Mouse (Mus musculus) spleen, embryonic (tissue): ENCODE results near the gene Dnm3.

Experiments used
- CTCF ChIA-PET: fragments of 350-600 bp; sonication (Branson Sonifier 250); formaldehyde crosslinking; loops from one replicate; lab custom pipeline; 2022; lab: Charles Lee

The Dnm3 gene

DNA sequence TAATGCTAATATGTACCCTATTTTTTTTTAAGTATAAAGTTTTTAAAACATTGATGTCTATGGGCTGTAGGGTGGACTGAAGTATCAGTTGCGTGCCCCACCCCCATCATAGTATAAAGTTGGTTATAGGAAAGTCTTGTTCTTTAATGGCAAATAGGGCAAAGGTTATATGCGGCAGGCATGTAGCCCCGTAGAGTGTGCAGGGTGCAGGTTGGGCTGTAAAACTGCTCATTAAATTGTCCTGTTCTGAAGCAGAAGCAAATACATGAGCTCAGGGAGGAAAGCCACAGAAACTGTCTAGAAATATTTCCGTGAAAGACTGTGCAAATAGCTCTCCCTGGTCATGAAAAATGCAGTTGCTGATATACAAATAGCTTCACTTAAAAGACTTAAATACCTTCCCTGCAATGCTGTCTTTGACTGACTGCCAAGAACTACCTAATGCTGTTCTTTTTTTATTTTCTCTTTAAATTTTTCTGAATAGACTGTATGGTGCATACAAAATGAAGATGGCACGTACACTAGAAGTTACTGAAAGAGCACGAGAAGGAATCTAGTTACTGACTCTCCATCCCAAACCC is 440.6 kb downstream of the Dnm3 start:
- CTCF ChIA-PET, result no interaction called here

DNA sequence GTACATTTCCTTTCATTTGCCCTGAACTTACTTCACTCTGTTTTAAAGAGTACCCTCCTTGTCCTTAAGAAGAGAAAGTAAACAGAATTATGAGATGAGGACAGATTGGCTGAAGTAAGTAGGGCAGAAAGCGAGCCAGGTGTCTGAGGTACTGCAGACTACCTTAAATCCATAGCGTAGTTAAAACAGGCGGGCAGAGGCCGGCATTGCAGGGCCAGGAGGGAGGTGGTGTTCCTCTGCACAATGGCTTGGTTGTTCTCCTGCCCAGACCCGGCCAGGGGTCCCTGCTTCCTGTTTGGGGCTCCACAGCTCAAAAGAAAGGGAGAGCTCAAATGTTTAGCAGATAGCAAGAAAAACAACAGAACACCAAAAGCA is 441.4 kb downstream of the Dnm3 start:
- CTCF ChIA-PET, result no interaction called here

DNA sequence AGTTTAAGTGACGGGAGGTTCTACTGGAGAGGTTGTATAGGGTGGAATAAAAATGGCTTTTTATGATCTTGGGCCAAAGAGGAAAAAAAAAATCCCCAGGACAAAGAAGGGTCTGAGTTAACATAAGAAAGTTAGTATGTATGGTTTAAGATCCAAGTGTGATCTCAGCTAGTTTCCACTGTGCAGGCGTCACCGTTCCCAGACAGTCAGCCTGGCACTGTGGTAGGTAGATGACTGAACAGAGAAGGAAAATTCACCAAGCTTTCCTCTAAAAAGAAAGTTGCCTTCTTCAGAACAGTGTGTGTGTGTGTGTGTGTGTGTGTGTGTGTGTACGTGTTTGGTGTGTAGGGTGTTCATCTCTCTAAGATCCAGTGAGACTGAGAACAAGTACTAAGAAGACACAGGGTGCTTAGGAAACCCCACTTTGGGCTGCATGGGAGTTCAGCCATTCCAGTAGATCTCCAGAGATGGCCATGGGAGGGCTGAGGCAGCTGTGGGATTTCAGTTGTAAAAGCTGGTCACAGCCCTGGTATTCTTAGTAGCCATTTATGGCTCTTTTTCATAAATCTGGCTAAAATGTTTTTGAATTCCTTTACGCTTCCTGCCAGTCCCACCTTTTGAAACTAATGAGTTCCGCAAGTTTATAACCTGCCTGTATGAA is 441.9 kb downstream of the Dnm3 start:
- CTCF ChIA-PET, result no interaction called here

DNA sequence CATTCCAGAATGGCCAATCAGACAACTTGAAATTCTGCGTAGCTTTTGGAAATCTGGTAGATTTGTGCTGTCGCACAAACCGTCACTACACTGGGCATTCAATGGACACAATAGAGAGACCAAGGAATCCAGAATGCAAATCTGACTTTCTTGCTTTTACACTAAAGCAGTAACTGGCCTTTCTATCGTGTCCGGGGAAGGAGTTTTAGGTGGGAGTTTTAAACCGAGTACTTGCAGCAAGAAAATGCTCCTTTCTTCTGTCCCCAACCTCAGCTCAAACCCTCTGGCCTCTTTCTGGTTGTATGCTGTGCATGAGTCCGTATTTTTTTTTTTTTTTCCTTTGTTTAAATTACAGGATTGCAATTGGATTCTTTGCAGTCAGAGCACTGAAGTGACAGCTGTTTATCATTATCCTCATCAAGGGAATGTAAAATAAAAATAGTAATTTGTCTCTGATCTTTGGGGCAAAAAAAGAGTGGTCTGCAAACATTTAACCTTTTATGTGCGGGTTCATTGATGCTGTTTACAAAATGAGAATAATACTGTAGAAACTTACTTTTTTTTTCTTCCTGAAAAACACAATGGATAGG is 454.1 kb downstream of the Dnm3 start:
- CTCF ChIA-PET, result no interaction called here

DNA sequence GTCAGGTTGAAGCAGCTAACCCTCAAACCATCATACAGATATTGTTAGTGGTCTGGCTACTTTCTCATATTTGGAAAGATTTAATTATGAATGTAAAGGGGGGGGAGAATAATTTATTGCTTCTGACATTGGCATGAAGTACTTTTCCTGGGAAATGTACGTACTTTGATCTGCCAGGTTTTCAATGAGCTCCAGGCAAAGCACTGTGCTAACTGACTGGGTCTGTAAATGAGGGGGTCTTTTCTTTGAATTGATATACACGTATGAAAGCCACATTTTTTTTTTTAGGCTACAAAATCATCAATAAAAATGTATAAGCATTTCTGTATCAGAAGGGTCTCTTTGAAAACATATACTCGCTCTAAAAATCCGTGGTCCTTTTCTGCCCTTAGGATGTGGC is 457.1 kb downstream of the Dnm3 start:
- CTCF ChIA-PET, result interaction anchor here (0.5 kb wide), 1 partner anchor 18 kb away, joined by 10 read pairs; no protein-coding TSS in a partner anchor

DNA sequence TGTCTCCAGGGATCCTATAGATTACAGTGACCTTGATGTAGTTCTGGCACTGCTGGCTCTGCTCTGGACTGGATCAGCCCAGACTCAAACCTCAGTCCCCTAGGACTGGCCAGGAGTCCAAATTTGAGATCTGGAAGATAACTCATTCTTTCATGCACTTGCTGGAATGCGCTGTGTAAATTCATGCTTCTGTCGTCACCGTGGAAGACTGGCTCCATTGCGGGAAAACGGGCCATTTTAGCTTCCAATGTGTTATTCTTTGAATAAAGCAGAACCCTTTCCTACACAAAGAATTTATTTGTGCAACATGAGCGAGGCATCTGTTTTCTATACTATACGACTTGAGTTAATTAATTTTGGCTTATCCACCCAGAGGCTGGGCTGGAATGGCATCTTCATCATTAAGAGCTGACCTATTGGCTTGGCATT is 457.5 kb downstream of the Dnm3 start:
- CTCF ChIA-PET, result no interaction called here

DNA sequence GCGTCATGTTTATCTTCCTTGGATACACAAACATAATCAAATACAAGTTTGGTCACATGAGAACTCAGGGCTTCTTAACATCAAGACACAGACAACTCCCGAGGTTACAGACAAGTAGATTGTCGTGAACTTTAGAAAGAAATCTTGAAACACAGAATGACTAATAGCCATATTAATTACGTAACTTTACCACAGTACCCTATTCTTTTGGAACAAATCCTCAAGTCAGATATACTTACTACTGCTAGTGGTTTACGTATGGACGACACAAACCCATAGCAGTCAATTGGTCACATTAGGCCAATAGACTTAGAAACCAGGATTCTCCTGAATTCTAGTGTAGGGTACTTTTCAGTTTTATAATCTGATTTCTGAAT is 459.2 kb downstream of the Dnm3 start:
- CTCF ChIA-PET, result no interaction called here

DNA sequence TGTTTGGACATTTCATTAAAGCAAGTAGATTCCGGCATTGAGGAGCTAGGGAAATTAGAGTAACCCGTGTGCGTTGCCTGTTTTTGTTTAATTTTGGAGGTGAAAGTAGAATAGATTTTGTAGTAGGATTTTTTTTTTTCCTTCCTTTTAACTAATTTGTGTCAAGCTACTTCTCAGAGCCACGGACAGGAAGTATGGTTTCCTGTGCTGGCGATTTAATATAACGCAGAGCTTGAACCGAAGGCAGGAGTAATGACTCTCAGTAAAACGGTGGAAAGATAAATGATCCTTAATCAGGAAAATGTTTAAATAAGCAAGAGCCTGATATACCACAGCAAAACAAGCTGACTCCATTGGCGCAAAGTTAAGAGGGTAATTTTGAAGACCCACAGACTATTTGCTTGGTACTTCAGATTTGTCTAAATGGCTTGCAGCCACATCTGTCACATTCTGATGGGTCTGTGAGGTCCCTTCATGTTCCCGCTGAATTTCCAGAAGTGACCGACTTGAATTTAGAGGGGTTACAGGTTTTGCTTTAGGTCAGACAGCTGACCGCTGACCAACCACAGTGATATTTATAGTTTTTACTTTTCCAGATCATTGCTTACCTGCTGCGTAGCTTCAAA is 459.7 kb downstream of the Dnm3 start:
- CTCF ChIA-PET, result no interaction called here

DNA sequence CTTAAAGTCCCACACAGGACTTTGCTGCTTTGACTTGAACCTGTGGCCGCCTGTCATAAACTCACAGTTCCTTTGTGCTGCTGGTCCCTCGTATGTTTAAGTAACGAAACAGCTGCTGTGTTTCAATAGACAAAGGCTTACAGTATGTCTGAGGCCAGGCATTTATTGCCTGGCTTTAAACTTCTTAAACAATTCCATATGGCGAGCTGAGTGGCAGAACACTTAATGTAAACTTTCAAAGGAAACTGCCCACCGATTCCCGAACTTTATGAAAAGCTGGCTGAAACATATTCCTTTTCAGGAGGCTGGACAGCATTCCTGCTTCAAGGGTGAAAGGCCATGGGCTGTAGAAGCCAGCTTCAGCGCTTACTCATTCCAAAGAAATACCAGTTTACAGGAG is 460.9 kb downstream of the Dnm3 start:
- CTCF ChIA-PET, result no interaction called here

DNA sequence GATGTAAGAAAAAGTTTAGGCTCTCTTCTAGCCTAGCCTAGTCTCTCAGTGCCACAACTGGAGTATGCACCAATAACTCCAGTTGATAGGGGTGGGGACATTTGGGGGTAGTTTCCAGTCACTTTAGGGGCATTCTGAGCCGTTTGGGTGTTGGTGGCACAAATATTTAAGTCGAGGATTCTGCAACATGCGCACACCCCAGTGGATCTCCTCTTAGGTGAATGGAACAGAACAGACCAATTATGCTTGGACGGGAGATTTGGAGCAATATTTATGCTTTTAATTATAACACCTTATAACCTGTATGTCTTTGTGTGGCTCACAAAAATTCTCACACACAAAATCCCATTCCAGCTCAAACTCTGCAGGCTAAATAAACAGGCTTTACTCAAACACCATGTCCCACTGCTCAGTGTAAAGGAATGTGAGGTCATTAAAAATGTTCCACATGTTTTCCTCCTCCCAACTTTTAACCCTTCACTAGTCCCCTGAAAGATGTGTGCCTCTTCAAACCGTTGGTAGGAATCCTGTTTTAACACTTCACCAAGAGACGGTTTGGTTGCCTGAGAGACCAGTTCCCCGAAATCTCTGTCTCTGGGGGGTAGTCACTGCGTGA is 462.5 kb downstream of the Dnm3 start:
- CTCF ChIA-PET, result no interaction called here

DNA sequence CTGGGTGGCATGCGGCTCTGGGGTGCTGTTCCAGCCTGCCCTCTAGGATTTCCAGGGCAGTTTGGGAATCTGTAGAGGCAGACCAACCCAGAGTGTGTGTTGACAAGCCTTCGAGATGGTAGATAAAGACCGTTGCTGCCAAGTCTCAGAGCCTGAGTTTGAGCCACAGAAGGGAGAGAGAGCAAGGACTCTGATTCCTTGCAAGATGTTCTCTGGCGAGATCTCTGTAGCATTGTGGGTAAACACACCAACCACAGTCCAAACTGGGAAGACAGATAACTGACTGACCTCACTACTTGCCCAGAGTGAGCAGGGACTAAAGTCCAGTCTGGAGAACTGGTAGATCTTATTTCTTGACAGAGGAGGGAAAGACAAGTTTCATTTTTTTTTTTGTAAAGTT is 464.3 kb downstream of the Dnm3 start:
- CTCF ChIA-PET, result no interaction called here

DNA sequence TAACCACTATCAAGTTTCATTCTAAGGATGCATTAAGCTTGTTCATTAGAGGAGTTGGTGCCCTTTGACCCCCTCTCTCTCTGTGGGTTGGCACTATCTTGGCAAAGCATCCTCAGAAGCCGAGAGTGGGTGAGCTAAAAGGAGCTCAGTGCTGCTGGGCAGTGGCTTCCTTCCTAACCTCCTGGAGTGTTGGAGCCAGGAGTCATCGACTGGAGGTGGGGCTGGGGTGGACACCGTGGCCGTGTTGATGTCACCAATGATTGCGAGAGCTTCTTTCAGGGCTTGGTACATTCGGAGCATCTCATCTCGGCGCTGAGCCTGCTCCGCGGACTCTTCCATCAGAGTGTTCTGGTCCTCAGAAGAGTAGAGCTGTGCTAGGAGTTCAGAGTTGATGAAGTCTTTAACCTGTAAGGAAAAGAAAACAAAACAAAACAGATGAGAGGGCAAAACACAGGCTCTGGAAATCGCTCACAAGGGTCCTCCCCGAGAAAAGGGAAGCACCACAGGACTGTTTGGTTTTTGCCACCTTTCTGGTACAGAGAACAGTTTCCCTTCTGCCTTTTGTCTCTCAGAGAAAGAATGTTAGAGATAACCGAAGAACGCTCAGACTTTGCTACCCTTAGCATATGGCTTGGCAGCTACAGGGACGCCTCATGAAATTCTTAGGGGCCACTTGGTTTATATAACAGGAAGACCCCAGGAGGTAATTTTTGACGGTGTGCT is 466.1 kb downstream of the Dnm3 start:
- CTCF ChIA-PET, result no interaction called here

DNA sequence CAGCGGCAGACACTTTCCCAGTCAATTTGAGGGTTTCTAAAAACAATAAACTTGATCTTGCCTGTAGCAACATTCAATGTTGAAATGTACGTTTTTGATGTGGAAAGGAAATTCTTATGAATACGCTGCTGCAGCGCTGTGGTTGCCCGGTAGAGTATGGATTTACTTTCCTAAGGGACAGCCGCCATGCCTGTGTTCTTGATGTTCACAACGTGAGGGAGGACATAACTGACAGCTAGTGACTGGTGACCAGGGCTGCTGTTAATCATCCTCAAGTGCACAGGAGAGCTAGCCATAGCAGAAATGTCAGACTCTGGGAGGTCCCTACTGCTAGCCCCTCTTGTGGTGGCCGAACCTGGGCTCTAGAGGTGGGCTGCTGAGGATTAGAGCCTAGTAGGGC is 468.7 kb downstream of the Dnm3 start:
- CTCF ChIA-PET, result no interaction called here

DNA sequence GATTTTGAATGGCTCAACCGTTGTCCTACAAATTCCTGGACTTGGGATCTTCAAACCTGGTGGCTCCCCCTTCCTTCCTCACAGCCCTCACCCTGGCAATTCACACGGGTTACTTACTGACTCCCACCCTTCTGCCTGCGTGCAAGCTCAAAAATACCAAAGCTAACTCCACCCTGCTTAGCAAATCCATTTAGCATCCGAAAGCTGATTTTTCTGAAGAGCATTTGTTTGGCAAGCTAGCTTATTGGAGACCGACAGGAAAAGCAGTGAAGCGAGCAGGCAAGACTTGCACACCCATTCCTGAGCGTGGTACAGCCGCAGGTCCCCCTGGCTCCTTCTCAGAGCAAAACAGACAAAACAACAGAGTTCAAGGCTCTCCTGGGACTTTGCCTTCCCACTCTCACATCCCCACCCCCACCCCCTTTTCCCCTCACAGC is 469.2 kb downstream of the Dnm3 start:
- CTCF ChIA-PET, result no interaction called here

DNA sequence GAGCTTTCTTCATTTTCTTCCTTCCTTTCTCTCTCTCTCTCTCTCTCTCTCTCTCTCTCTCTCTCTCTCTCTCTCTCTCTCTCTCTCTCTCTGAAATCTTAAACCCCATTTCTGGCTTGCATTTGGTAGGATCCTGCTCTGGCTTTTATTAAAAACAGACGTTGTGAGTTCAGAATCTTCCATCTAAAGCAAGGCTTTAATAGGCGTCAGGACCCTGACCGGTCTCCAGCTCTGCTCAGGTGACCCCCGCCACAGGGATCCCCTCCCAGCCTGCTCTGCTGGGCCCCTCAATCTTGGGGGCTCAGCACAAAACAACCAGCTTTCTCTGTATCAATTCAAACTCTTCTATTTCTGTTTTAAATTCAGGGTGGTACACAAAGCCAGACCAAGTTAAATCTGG is 469.6 kb downstream of the Dnm3 start:
- CTCF ChIA-PET, result no interaction called here

DNA sequence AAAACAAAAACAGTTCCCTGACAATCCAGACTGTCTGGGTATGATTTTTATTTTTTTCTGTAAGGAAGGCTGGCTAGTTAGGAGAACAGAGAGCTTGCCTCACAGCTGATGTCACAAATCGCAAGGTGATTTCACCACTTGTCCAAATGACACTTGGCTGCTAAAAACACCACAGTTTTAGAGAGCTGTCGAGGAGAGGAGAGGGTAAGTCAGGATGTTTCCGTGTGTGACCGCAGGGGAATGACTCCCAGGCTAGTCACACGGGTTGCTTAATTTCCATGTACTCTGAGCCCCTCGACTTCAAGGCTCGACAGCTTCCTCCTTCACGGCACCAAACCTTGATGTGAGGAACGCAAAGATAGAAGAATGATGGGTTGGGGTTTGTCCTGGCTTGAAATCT is 471.7 kb downstream of the Dnm3 start:
- CTCF ChIA-PET, result interaction anchor here (0.5 kb wide), 1 partner anchor 181 kb away, joined by 5 read pairs; no protein-coding TSS in a partner anchor

DNA sequence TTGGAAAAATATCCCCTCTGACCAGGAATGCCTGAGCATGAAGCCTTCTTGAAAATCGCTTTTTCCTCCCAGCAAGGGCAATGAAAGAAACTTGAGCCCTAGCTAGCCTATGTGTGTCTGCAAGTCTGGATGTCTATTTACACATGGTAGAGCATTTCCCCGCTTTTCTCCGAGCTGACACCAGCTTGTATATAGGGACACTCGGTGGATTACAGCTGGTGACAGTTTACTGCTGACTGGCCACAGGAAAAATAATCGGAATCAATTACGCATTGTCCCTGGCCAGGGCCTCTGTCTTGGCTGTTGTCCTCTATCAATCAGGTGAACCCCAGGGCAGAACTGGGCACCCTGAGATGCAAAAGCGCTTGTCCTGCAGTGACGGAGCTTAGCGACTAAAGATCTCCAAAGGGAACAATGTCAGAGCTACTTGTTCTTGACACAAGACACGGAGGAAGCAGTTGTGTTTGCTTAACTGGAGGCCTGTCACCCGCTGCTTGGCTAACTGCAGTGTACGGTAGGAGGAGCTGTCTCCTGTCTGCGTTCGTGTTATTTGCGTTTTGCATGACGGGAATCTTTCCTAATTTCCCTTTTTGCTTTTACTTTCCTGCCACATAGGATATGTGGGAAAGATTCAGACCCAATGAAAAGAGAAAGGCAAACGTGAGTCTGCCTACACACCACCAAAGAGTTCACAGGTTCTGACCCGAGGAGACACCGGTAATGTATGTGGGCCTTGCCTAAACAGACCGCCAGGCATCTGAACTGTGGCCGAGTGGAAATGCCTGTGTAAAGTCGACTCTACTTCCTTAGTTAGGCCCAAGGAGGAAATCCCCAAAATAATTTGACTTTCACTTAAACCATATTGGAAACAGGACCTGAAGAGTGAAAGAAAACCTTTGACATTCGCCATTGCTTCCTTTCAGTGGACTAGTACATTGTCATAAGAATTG is 472.7 kb downstream of the Dnm3 start:
- CTCF ChIA-PET, result interaction anchor here (0.8 kb wide), 1 partner anchor 14 kb away, joined by 30 read pairs; no protein-coding TSS in a partner anchor

DNA sequence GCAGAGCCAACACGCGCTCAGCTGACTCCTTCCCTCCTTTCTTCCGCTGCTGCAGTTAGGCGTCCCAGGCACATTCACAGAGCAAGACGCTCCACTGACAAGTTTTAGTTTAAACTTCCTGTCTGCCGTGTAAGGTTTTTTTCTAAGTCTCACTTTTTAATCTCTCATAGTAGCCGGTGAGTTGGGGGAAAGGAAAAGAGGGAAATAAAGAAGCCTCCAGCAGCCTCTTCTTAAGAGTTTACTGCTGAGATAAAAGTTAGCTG is 473.4 kb downstream of the Dnm3 start:
- CTCF ChIA-PET, result interaction anchor here (0.8 kb wide), 1 partner anchor 13 kb away, joined by 30 read pairs; no protein-coding TSS in a partner anchor

DNA sequence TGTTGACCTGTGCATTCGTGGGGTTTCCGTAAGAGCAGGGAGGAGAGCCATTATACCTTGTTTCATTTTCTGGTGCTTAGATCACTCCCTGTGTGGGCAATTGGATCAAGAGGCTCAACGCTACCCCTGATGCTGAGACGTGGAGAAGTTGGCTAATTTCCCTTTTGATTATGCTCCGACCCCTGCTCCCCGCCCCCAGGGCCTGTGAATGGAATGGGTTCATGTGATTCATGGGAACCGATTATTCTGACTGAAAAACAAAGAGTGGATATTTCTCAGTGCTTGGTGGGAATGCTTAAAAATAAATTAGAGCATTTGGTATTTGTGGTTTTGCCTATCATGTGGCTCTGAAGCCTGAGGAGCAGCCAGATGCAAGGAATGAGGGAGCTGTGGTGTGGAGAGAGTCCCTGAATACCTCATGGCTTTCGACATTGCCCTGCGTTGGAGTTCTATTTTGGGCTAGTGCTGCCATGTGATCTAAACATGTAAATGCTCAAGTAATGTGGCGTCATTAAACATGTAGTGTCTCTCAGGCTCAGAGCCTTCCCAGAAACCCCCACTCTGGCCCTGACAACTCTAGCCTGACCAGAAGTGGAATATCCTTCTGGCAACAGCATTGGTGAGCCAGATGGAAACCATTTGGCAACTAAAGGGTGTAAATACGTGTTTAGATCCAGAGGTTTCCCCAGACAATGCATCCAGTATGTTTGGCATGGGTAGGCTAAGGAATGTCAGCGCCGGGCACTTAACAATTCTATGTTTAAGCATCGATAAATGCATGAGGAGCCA is 473.9 kb downstream of the Dnm3 start:
- CTCF ChIA-PET, result interaction anchor here (0.8 kb wide), 1 partner anchor 13 kb away, joined by 30 read pairs; no protein-coding TSS in a partner anchor

DNA sequence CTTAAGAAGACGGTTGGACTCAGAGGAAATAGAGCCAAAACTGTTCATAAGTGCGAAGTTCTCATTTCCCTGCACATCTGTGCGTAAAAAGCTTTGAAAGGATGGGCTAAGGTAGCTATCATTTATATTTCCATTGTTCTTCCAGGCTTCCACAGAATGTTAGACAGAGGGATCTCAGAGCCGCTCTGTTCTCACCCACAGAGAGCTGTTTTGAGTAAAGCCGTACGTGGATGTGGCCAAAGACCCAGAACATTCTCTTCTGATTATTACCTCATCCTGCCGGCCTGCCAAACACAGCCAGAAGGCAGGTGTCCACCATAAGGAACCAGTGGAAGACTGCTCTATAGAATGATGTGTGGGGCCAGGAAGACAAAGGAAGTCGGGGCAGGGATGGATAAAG is 476.5 kb downstream of the Dnm3 start:
- CTCF ChIA-PET, result interaction anchor here (0.6 kb wide), 1 partner anchor 280 kb away, joined by 4 read pairs; no protein-coding TSS in a partner anchor
